Mouse (Mus musculus) kidney, postnatal 36 days (tissue): ENCODE data around the gene Ndufa13.

Experiments used
- DNase-seq, 2 experiments: peaks; one replicate each; pipeline ENCODE4 v3.0.0; 2021 to 2022; ENCODE audit warnings: mixed read lengths in 2 of 2

Gene Ndufa13

GRCm38 (mm10) chr8:69906260-69906659 lies 3.9 kb upstream of the Ndufa13 start:
- DNase-seq = no peak

- DNase-seq = no peak
Measured at GRCm38 (mm10) chr8:69904096-69904495, 1.7 kb upstream of the Ndufa13 start.

- peak; percentile 99 for DNase-seq
Measured at GRCm38 (mm10) chr8:69903063-69903542, 745 bp upstream of the Ndufa13 start.

- DNase-seq = peak; percentile 97 to 98
Measured at GRCm38 (mm10) chr8:69901484-69902162, 735 bp downstream of the Ndufa13 start.

- no peak for DNase-seq
Measured at GRCm38 (mm10) chr8:69900895-69901451, 1.4 kb downstream of the Ndufa13 start.

- peak; percentile 45 to 61 for DNase-seq
Measured at GRCm38 (mm10) chr8:69899876-69900275, 2.5 kb downstream of the Ndufa13 start.

- DNase-seq = peak; percentile 54 to 62
Measured at GRCm38 (mm10) chr8:69897857-69898256, 4.5 kb downstream of the Ndufa13 start.

- no peak for DNase-seq
Measured at GRCm38 (mm10) chr8:69895772-69896451, 6.4 kb downstream of the Ndufa13 start.

- no peak for DNase-seq
Measured at GRCm38 (mm10) chr8:69894836-69895332, 7.5 kb downstream of the Ndufa13 start.

- peak; percentile 43 to 81 for DNase-seq
Measured at GRCm38 (mm10) chr8:69893863-69894262, 8.5 kb downstream of the Ndufa13 start.

GRCm38 (mm10) chr8:69890813-69891241 lies 11.5 kb downstream of the Ndufa13 start:
- DNase-seq = peak in 1 of 2 experiments; percentile 73

GRCm38 (mm10) chr8:69888902-69889301 lies 13.5 kb downstream of the Ndufa13 start:
- peak in 1 of 2 experiments; percentile 46 for DNase-seq

GRCm38 (mm10) chr8:69888244-69888866 lies 14.0 kb downstream of the Ndufa13 start:
- peak in 1 of 2 experiments; percentile 42 for DNase-seq

- DNase-seq = peak; percentile 58 to 70
Measured at GRCm38 (mm10) chr8:69887289-69888243, 14.8 kb downstream of the Ndufa13 start, which contains the start of gene Cilp2. Gene Cilp2, minus strand, starts transcription at chr8:69887687.

- no peak for DNase-seq
Measured at GRCm38 (mm10) chr8:69884141-69884540, 18.2 kb downstream of the Ndufa13 start.

GRCm38 (mm10) chr8:69882833-69883600 lies 19.3 kb downstream of the Ndufa13 start:
- no peak for DNase-seq

GRCm38 (mm10) chr8:69882021-69882756 lies 20.2 kb downstream of the Ndufa13 start:
- peak; percentile 63 to 80 for DNase-seq

- no peak for DNase-seq
Measured at GRCm38 (mm10) chr8:69881261-69881865, 21.0 kb downstream of the Ndufa13 start.

GRCm38 (mm10) chr8:69880841-69881240 lies 21.5 kb downstream of the Ndufa13 start:
- DNase-seq = no peak

- DNase-seq = no peak
Measured at GRCm38 (mm10) chr8:69879678-69880077, 22.7 kb downstream of the Ndufa13 start.
